Mouse (Mus musculus) bone marrow macrophage, adult 2 months (primary cell): Measurements from ENCODE around the gene Rps28.

ENCODE experiments used
- CTCF ChIP-seq: IDR thresholded peaks from 2 replicates; pipeline ENCODE4 v1.5.1; 2012; ENCODE audit warnings: low read depth, mild to moderate bottlenecking, low read length, moderate library complexity
- POLR2A ChIP-seq: IDR thresholded peaks from 2 replicates; pipeline ENCODE4 v1.6.1; 2012; ENCODE audit warnings: mild to moderate bottlenecking, low read depth, low read length, borderline replicate concordance

DNA sequence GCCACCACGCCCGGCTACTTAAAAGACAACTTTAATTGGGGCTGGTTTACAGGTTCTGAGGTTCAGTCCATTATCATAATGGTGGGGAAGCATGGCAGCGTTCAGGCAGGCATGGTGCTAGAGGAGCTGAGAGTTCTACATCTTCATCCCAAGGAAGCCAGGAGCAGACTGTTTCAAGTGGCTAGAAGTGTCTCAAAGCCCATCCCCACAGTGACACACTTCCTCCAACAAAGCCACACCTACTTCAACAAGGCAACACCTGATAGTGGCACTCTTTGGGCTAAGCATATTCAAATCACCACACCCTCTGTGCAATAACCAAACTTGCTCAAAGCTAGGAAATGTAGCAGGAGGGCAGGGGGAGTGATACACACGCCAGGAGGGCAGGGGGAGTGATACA is 20.2 kb downstream of the Rps28 start:
- TF ChIP-seq CTCF (no peak), POLR2A (no peak)
